Mouse (Mus musculus): ENCODE measurements at regions not wholly inside any gene's neighbourhood (a gene's known extent, or its start where the extent isn't known, plus 50 kb on each side); places are given as distances from the start of the nearest gene placed in this dataset.
"Not testable (repeated sequence)": the region's sequence is repeated elsewhere in the genome, so short reads cannot be mapped to it uniquely, and the experiment has no call there.

- in situ Hi-C loops (cut with MboI, MseI), result no loop called here
Measured at GRCm38 (mm10) chr10:126385644-126386043, 419.7 kb downstream of the Lrig3 start.

- in situ Hi-C loops (cut with MboI, MseI), result no loop called here
Measured at GRCm38 (mm10) chr10:126380381-126380780, 414.4 kb downstream of the Lrig3 start.

- in situ Hi-C loops (cut with MboI, MseI), result no loop called here
Measured at GRCm38 (mm10) chr10:126379239-126379638, 413.3 kb downstream of the Lrig3 start.

- in situ Hi-C loops (cut with MboI, MseI), result no loop called here
Measured at GRCm38 (mm10) chr10:126373906-126374305, 407.9 kb downstream of the Lrig3 start.

- in situ Hi-C loops (cut with MboI, MseI), result no loop called here
Measured at GRCm38 (mm10) chr10:126371881-126372280, 405.9 kb downstream of the Lrig3 start.

- in situ Hi-C loops (cut with MboI, MseI), result no loop called here
Measured at GRCm38 (mm10) chr10:126349076-126349475, 383.1 kb downstream of the Lrig3 start.

- in situ Hi-C loops (cut with MboI, MseI), result no loop called here
Measured at GRCm38 (mm10) chr10:126337426-126337825, 371.5 kb downstream of the Lrig3 start.

- in situ Hi-C loops (cut with MboI, MseI), result no loop called here
Measured at GRCm38 (mm10) chr10:126333786-126334185, 367.8 kb downstream of the Lrig3 start.

- in situ Hi-C loops (cut with MboI, MseI), result no loop called here
Measured at GRCm38 (mm10) chr10:126330305-126330969, 364.5 kb downstream of the Lrig3 start.

- in situ Hi-C loops (cut with MboI, MseI), result no loop called here
Measured at GRCm38 (mm10) chr10:126320831-126321230, 354.9 kb downstream of the Lrig3 start.

GRCm38 (mm10) chr10:126319795-126320194, 353.8 kb downstream of the Lrig3 start:
- in situ Hi-C loops (cut with MboI, MseI), result no loop called here

GRCm38 (mm10) chr10:126299962-126300361, 334.0 kb downstream of the Lrig3 start:
- in situ Hi-C loops (cut with MboI, MseI), result no loop called here

GRCm38 (mm10) chr10:126298211-126298610, 332.2 kb downstream of the Lrig3 start:
- in situ Hi-C loops (cut with MboI, MseI), result no loop called here

GRCm38 (mm10) chr10:126295853-126296252, 329.9 kb downstream of the Lrig3 start:
- in situ Hi-C loops (cut with MboI, MseI), result no loop called here

GRCm38 (mm10) chr10:126291765-126292164, 325.8 kb downstream of the Lrig3 start:
- in situ Hi-C loops (cut with MboI, MseI), result no loop called here

GRCm38 (mm10) chr10:126285096-126285495, 319.1 kb downstream of the Lrig3 start:
- in situ Hi-C loops (cut with MboI, MseI), result not testable (repeated sequence)

- in situ Hi-C loops (cut with MboI, MseI), result no loop called here
Measured at GRCm38 (mm10) chr10:126270376-126270775, 304.4 kb downstream of the Lrig3 start.

GRCm38 (mm10) chr10:126267321-126267998, 301.5 kb downstream of the Lrig3 start:
- in situ Hi-C loops (cut with MboI, MseI), result no loop called here

- in situ Hi-C loops (cut with MboI, MseI), result no loop called here
Measured at GRCm38 (mm10) chr10:126257171-126257570, 291.2 kb downstream of the Lrig3 start.

- in situ Hi-C loops (cut with MboI, MseI), result no loop called here
Measured at GRCm38 (mm10) chr10:126254198-126254597, 288.2 kb downstream of the Lrig3 start.

- in situ Hi-C loops (cut with MboI, MseI), result no loop called here
Measured at GRCm38 (mm10) chr10:126249176-126249575, 283.2 kb downstream of the Lrig3 start.

- in situ Hi-C loops (cut with MboI, MseI), result no loop called here
Measured at GRCm38 (mm10) chr10:126243051-126243450, 277.1 kb downstream of the Lrig3 start.

- in situ Hi-C loops (cut with MboI, MseI), result no loop called here
Measured at GRCm38 (mm10) chr10:126239536-126239935, 273.6 kb downstream of the Lrig3 start.
